Mouse (Mus musculus) hindbrain, postnatal 0 days (tissue): ENCODE data around the gene Cnpy2. TPM values are rescaled to one million over a fixed set of nuclear protein-coding genes. Genes with fewer than 3 reads are reported as not detected.
"Not testable (repeated sequence)": the region's sequence is repeated elsewhere in the genome, so short reads cannot be mapped to it uniquely, and the experiment has no call there.

Experiments
- ATAC-seq: fragments of 200-750 bp; cut with Nextera tagmentation; 2 replicates; pipeline ENCODE4 v1.8.0; 2017; ENCODE audit warnings: mild to moderate bottlenecking, moderate TSS enrichment, moderate library complexity
- DNase-seq: peaks from one replicate; pipeline ENCODE4 v3.0.0-alpha.2; 2015; ENCODE audit warnings: low spot score
- H3K27ac ChIP-seq: fragments of 300-500 bp; sonication (generic); 2 replicates; pipeline ENCODE4 v1.5.1; 2014; ENCODE audit warnings: mild to moderate bottlenecking
- H3K27me3 ChIP-seq: fragments of 300-500 bp; sonication (generic); 2 replicates; pipeline ENCODE4 v1.6.1; 2014; ENCODE audit warnings: low read length, mixed read lengths; ENCODE audit not compliant: insufficient read depth
- H3K36me3 ChIP-seq: fragments of 300-500 bp; sonication (generic); 2 replicates; pipeline ENCODE4 v1.6.1; 2014; ENCODE audit warnings: low read length, mixed read lengths; ENCODE audit not compliant: insufficient read depth
- H3K4me1 ChIP-seq: fragments of 300-500 bp; sonication (generic); 2 replicates; pipeline ENCODE4 v1.6.1; 2014; ENCODE audit warnings: antibody characterized with exemption, low read length, mixed read lengths; ENCODE audit not compliant: insufficient read depth
- H3K4me2 ChIP-seq: fragments of 300-500 bp; sonication (generic); 2 replicates; pipeline ENCODE4 v1.6.1; 2014; ENCODE audit warnings: low read depth, mild to moderate bottlenecking, low read length, moderate library complexity, mixed read lengths
- H3K4me3 ChIP-seq: fragments of 300-500 bp; sonication (generic); 2 replicates; pipeline ENCODE4 v1.5.1; 2014; ENCODE audit warnings: low read length
- H3K9ac ChIP-seq: fragments of 300-500 bp; sonication (generic); replicated peaks from 2 replicates; pipeline ENCODE4 v1.6.1; 2014; ENCODE audit warnings: mild to moderate bottlenecking, low read length, moderate library complexity, mixed read lengths
- H3K9me3 ChIP-seq: fragments of 300-500 bp; sonication (generic); 2 replicates; pipeline ENCODE4 v1.6.1; 2016; ENCODE audit warnings: low read length, mixed read lengths
- CTCF ChIP-seq: IDR thresholded peaks from 2 replicates; pipeline ENCODE4 v1.5.1; 2016; ENCODE audit warnings: antibody characterized with exemption, control low read depth, low read depth
- WGBS: fragments of 180-500 bp; shearing (Covaris S2); extraction: QIAGEN DNeasy Blood & Tissue Kit; methylation state at CpG from one replicate; pipeline ENCODE4 v1.1.7; 2014; 5-methylcytosine and 5-hydroxymethylcytosine counted together
- polyA plus RNA-seq: library from polyadenylated mRNA; unstranded; fragments of >200 nt; fragmentation: Nextera tagmentation; extraction: Ambion mirVana; gene quantifications from 2 replicates; pipeline ENCODE4 v1.2.1, GENCODE M21; 2015
- total RNA-seq: library from RNA; depleted of rRNA; stranded (reverse); fragments of >200 nt; gene quantifications from 2 replicates; pipeline ENCODE4 v1.2.3, GENCODE M21; 2014

Cnpy2 gene
- total and polyA plus RNA-seq, 2 experiments from 2014 or later = 42.9 to 186 TPM

GRCm38 (mm10) chr10:128282886-128283450, 39.3 kb upstream of the Cnpy2 start:
- no peak overlapping the region for H3K9ac ChIP-seq
- peaks cover 45% of the 10 kb centered on the region for H3K36me3 ChIP-seq
- H3K4me2 ChIP-seq = no peak overlapping the region
- WGBS = 86% methylated on average over 20 of the region's 20 CpGs
- H3K4me3 ChIP-seq = no peak overlapping the region
- no peaks in the 10 kb centered on the region for H3K27me3 ChIP-seq
- no peaks in the 10 kb centered on the region for H3K4me1 ChIP-seq
- H3K9me3 ChIP-seq = no peaks in the 10 kb centered on the region
- no peak for DNase-seq
- no peak for ATAC-seq
- H3K27ac ChIP-seq = peak overlapping the region; percentile 55; the same call in 1 of the 2 replicates
- TF ChIP-seq CTCF = no peak

- TF ChIP-seq CTCF = peak; percentile 85
- H3K4me3 ChIP-seq = no peak overlapping the region
- no peak overlapping the region for H3K4me2 ChIP-seq
- DNase-seq (peak; percentile 88), ATAC-seq (peak; percentile 76)
- peak overlapping the region; percentile 55 for H3K27ac ChIP-seq
- H3K27me3 ChIP-seq = no peaks in the 10 kb centered on the region
- no peaks in the 10 kb centered on the region for H3K9me3 ChIP-seq
- H3K36me3 ChIP-seq = peaks cover 45% of the 10 kb centered on the region
- WGBS = 55% methylated on average over 31 of the region's 31 CpGs
- no peaks in the 10 kb centered on the region for H3K4me1 ChIP-seq
- H3K9ac ChIP-seq = no peak overlapping the region
Observed at GRCm38 (mm10) chr10:128283604-128284579, 38.4 kb upstream of the Cnpy2 start.

DNA sequence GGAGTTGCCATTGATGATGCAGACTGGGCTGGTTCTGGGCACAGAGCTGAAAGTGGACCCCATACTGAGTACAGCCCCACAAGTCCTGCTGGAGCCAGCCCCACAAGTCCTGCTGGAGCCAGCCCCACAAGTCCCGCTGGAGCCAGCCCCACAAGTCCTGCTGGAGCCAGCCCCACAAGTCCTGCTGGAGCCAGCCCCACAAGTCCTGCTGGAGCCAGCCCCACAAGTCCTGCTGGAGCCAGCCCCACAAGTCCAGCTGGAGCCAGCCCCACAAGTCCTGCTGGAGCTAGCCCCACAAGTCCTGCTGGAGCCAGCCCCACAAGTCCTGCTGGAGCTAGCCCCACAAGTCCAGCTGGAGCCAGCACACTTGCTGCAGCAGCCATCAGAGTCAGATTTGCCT, 31.7 kb upstream of the Cnpy2 start:
- 60% methylated on average over 1 of the region's 1 CpGs for WGBS
- peaks cover 29% of the 10 kb centered on the region for H3K36me3 ChIP-seq
- not testable (repeated sequence) for H3K9me3 ChIP-seq, DNase-seq, H3K4me3 ChIP-seq, H3K4me2 ChIP-seq, H3K27ac ChIP-seq, ATAC-seq, H3K9ac ChIP-seq, H3K4me1 ChIP-seq, H3K27me3 ChIP-seq

GRCm38 (mm10) chr10:128296370-128297090, 25.7 kb upstream of the Cnpy2 start:
- DNase-seq (peak; percentile 19), ATAC-seq (0 out of 2 replicates have a peak, but pooled peaks have one; percentile 35)
- Histone ChIP-seq H3K27me3 (no peaks in the 10 kb centered on the region), H3K9me3 (no peaks in the 10 kb centered on the region), H3K4me3 (no peak overlapping the region), H3K4me1 (no peaks in the 10 kb centered on the region), H3K36me3 (peaks cover 13% of the 10 kb centered on the region), H3K9ac (no peak overlapping the region), H3K27ac (peak overlapping the region; percentile 32; the same call in 1 of the 2 replicates), H3K4me2 (no peak overlapping the region)
- no peak for TF ChIP-seq CTCF
- 57% methylated on average over 13 of the region's 13 CpGs for WGBS

GRCm38 (mm10) chr10:128297221-128297620, 25.0 kb upstream of the Cnpy2 start:
- TF ChIP-seq CTCF = no peak
- Histone ChIP-seq H3K4me3 (no peak overlapping the region), H3K9ac (no peak overlapping the region), H3K27me3 (no peaks in the 10 kb centered on the region), H3K9me3 (no peaks in the 10 kb centered on the region), H3K4me2 (no peak overlapping the region), H3K27ac (peak overlapping the region; percentile 32; the same call in 1 of the 2 replicates), H3K36me3 (0 out of 2 replicates have a peak, but pooled peaks cover 8% of the 10 kb centered on the region), H3K4me1 (peaks cover 2% of the 10 kb centered on the region; the same call in 1 of the 2 replicates)
- WGBS = 58% methylated on average over 4 of the region's 4 CpGs
- ATAC-seq (no peak), DNase-seq (peak; percentile 28)

- H3K9me3 ChIP-seq = no peaks in the 10 kb centered on the region
- DNase-seq (peak; percentile 17), ATAC-seq (no peak)
- TF ChIP-seq CTCF = no peak
- H3K27ac ChIP-seq = no peak overlapping the region; the same call in 1 of the 2 replicates
- no peak overlapping the region for H3K4me3 ChIP-seq
- 0 out of 2 replicates have a peak, but pooled peaks cover 4% of the 10 kb centered on the region for H3K36me3 ChIP-seq
- H3K9ac ChIP-seq = no peak overlapping the region
- 68% methylated on average over 11 of the region's 11 CpGs for WGBS
- H3K27me3 ChIP-seq = no peaks in the 10 kb centered on the region
- no peak overlapping the region for H3K4me2 ChIP-seq
- H3K4me1 ChIP-seq = peaks cover 5% of the 10 kb centered on the region; the same call in 1 of the 2 replicates
Observed at GRCm38 (mm10) chr10:128297622-128298021, 24.6 kb upstream of the Cnpy2 start.
